Mouse (Mus musculus) cortical plate, adult 2 months (tissue): Measurements from ENCODE around the gene Borcs6.

ENCODE experiments used
- CTCF ChIP-seq: fragments of 200-500 bp; IDR thresholded peaks from 2 replicates; pipeline ENCODE4 v1.5.1; 2011; ENCODE audit warnings: mild to moderate bottlenecking, control low read depth, low read length; ENCODE audit not compliant: insufficient read depth; ENCODE audit errors: extremely low read depth
- POLR2A ChIP-seq: fragments of 200-500 bp; IDR thresholded peaks from 2 replicates; pipeline ENCODE4 v1.6.1; 2011; ENCODE audit warnings: mild to moderate bottlenecking, low read length, control low read depth; ENCODE audit not compliant: insufficient read depth; ENCODE audit errors: extremely low read depth

DNA sequence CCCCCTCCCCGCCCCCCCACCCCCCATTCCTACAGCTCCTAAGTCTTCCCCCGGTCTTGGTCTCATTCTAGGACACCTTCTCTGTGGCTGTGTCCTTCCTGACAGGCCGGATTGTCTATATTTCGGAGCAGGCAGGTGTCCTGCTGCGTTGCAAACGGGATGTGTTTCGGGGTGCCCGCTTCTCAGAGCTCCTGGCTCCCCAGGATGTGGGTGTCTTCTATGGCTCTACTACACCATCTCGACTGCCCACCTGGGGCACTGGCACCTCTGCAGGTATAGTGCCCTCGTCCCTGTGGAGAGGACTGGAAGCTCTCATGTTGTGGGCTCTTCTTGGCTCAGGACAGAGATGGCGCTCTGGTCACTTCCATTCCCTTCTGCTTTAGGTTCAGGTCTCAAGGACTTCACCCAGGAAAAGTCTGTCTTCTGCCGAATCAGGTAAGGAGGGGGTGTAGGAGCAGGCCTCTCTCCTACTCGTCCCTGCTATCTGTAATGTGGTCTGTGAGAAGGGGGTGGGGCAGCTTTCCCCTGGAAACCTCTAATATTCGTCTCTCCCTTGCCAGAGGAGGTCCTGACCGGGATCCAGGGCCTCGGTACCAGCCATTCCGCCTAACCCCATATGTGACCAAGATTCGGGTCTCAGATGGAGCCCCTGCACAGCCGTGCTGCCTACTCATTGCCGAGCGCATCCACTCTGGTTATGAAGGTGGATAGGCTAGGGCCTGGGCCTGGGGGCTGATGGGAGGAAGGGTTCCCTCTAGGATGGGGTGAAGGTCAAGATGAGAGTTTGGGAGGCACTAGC, 42.3 kb downstream of the Borcs6 start:
- TF ChIP-seq POLR2A: no peak
- TF ChIP-seq CTCF: no peak
